Mouse (Mus musculus) v-Abl transformed pro-B cells (cell line): ENCODE results near the gene Cela2a.

ENCODE experiments used
- in situ Hi-C, 2 experiments: fragments of 400-800 bp; cut with MboI; formaldehyde crosslinking; loops; one replicate each; pipeline ENCODE4 v1.15.1; 2025; ENCODE audit not compliant: unreplicated experiment in 2 of 2

Gene Cela2a

DNA sequence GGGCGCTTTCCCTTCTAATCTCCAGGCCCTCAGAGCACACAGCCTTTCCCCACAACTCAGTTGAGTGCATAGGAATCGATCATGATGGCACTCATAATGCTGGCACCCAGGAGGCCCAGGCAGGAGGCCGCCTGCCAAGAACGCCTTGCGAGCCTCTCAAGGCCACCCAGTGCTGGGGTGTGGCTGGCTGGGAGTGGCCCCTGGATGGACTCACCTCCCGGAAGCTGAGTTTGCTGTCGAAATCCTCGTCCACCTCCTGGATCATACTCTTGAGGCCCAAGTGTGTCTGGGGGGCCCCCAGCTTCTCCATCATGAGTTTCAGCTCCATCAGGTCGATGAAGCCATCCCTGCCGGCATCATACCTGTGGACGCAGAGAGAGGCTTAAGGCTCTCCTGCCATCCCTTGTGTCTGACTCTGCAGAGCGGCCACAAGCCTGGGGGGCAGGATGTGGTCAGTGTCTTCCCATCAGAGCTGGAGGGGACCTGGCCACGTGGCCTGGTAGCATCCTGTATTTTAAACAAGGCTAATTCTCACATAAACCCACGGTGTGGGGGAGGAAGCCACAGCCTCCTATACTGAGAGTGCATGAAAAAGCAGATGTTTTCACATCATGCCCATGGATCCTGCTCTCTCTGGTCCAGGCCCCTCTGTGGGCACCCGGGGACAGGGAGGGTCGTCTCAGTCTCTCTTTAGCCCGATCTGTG, 35.8 kb upstream of the Cela2a start:
- in situ Hi-C loops = loop anchor here (25.0 kb wide), 3 partner anchors 1376 to 1551 kb away; partner anchors contain the start of genes Pramef8 (in 1 of the 2) and Pramel1 (in 1 of the 2)

DNA sequence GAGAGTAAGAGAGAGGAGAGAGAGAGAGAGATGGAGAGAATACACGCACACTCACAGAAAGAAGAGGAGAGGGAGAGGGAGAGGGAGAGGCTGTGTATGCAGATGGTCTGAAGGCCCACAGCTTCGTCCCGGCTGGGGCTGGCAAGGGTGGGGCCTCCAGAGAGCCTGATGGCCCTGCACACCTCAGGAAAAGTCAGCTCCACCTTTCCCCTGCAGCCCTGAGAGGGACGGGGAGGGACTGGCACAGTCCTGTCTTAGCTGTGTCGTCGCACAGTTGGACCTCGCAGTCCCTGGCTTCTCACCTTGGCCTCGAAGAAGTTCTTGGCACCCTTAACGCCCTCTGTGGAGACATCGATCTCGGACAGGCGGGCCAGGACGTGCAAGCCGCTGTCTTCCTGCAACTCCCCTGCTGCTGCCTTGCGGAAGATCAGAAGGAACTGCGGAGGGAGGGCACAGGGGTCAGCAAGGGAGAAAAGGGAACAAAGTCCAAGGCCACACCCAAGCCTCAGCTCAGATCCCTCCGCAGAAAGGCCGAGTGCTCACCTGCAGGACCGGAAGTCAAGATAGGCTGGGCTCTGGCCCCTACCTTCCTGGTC, 34.4 kb upstream of the Cela2a start:
- in situ Hi-C loops = loop anchor here (25.0 kb wide), 3 partner anchors 1377 to 1552 kb away; partner anchors contain the start of genes Pramef8 (in 1 of the 2) and Pramel1 (in 1 of the 2)

DNA sequence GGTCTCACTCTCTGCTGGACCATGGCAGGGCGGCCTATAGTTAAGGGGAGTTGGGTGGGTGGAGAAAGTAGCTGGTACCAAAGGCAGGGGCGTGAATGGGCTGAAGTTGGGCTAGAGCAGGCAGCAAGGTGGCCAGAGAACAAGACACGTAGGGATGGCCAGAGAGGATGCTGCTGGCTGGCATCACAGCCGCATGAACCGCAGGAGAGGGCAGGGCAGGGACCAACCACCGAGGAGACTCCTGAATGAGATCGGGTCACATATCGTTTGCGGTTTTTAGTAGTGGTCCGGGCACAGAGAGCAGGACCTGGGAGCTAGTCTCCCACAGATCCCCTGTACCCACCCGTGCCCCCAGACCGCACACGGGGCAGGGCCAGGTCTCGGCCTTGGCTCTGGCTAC, 33.4 kb upstream of the Cela2a start:
- in situ Hi-C loops = loop anchor here (5.0 to 25.0 kb wide), 6 partner anchors 98 to 1553 kb away; partner anchors contain the start of genes Tmem82 (in 2 of the 2), Pramef8 (in 1 of the 2) and Pramel1 (in 1 of the 2)

DNA sequence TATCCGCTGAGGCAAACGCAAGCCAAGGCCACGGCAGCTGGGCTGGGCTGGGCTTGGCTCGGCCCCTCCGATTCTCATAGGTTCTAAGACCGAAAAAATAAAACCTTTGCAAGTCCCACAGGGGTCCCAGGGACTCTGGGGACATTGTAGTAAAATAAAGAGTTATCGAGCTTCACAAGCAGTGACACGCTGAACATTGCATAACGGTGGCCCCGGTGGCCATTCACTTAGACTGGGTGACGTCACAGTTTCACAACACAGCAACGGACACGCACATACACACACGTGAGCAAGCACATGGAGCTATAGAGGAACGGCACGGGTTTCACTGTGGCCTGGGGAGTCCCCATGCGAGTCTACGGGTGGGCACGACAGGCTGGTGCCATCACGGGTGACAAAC, 32.5 kb upstream of the Cela2a start:
- in situ Hi-C loops = loop anchor here (5.0 to 25.0 kb wide), 6 partner anchors 99 to 1554 kb away; partner anchors contain the start of genes Tmem82 (in 2 of the 2), Pramef8 (in 1 of the 2) and Pramel1 (in 1 of the 2)

DNA sequence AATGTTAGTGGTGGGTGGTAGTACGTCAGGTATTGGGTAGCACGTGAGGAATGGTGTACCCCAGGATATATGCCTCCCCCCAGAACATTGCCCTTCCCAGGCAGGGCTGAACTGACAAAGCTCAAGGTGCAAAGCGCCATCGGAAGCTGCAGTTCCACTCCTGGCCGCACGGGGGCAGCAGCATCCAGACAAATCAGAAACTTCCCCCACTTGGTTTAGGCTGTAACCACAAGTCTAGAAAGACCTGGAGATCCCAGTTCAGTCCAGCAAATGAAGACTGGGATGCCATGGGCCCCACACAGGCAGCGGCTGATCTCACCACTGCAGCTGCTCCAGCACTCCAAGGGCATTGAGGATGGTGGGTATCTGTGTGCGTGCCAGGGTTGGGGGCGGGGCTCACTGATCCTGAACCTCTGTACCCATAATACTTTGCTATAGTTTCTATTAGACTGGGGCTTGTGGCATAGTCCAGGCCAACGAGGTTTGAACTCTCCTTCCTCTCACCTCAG, 31.5 kb upstream of the Cela2a start:
- in situ Hi-C loops = loop anchor here (5.0 to 25.0 kb wide), 6 partner anchors 100 to 1555 kb away; partner anchors contain the start of genes Tmem82 (in 2 of the 2), Pramef8 (in 1 of the 2) and Pramel1 (in 1 of the 2)

DNA sequence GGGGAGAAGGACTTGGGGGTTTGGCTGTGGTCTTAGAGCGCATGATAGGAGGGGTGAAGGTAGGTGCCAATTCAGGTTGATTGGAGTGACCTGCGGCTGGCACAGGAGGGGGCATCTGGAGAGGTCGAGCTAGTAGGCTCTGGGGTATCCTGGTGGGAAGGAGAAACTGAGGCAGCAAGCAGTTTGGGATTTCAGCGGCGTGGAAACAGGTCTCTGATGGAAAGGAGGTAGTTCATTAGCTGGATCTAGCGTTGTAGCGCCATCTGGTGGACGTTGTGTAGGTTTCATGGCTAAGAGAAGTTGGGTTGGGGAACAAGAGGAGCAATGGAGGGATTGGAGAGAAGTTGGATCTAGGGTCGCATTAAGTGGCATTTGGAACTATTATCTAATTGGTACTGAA, 27.5 kb upstream of the Cela2a start:
- in situ Hi-C loops = loop anchor here (10.0 to 25.0 kb wide), 4 partner anchors 1381 to 1559 kb away; partner anchors contain the start of genes Pramef8 (in 1 of the 2) and Pramel1 (in 1 of the 2)

DNA sequence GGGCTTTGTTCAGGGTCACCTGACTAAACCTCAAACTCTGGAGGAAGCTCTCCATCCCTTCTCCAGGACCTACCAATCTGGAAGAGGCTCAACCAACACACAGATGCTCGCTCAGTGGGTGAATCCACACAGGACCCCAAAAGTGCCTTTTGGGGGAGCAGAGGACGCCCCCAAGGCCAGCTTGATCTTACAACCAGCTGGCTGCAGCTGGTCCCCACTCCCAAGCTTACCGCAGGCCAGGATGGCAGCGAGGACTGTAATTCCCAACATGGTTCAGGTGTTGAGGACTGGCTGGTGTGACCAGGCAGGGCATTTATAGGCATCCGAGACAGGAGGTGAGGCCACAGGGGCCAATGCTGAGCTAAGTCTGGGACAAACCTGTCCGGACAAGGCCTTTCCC, 20.0 kb upstream of the Cela2a start, which contains the start of gene Ctrc:
Gene Ctrc, minus strand, starts transcription at position 361 of the 400 bp plus-strand sequence.
- in situ Hi-C loops = loop anchor here in 1 of 2 experiments (25.0 kb wide), 1 partner anchor 434 kb away; the partner anchor contains the start of genes Clcnkb and Hspb7

DNA sequence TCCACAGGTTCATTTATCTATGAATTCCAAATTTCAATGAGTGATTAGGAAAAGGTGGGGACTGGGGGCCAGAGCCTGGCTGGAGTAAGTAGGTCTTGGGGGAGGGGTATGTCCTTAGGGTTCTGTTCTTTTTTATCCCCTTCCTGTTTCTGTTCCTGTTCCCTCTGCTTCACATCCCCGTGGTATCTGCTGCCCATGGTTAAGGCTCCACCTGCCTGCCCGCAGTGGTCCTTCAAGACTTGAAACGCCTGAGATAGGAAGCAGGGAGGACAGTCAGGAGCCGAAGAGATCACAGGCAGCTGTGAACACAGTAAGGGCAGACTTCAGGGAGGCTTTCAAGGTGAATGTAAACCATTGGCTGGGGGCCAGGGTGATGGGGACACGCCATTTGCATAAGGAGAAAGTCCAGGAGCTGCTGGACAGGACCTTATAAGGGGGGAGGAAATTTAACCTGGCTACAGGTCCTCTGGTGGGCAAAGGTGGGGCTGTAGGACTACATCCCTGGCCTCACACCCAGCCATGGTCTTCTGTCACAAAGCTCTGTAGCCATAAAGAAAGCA, 8.7 kb upstream of the Cela2a start:
- in situ Hi-C loops = loop anchor here in 1 of 2 experiments (25.0 kb wide), 1 partner anchor 422 kb away; the partner anchor contains the start of genes Clcnkb and Hspb7

DNA sequence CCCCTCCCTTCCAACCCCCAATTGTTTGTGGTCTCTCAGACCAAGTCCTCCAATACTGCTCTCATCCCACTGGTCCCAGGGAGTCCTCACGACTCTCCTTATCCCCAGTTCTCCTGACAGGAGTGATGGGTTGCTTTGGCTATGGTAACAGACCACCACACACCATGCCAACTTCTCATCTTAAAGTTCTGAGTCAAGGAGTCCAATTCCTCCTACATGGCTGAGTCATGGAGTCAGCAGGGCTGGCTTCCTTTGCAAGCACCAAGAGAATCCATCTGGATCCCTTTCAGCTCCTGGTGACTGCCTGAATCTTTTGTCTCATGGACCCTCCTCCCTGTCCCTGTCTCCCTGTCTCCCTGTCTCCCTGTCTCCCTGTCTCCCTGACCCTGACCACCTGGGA, 8.0 kb upstream of the Cela2a start:
- in situ Hi-C loops = loop anchor here in 1 of 2 experiments (25.0 kb wide), 1 partner anchor 422 kb away; the partner anchor contains the start of genes Clcnkb and Hspb7

DNA sequence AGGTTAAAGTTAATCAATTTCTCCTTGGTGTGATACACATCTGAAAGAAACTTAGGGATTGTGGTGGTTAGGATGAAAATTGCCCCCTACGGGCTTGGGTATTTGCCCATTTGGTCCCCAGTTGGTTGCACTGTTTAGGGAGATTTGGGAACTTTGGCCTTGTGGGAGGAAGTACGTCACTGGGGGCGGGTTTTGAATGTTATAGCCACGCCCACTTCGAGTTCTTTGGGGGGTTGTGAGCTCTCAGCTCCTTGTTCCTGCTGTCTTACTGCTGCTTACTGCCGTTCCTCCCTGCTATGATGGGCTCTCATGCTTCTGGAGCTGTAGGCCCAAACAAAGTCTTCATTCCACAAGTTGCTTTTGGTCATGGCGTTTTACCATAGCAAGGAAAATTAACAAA, 5.4 kb upstream of the Cela2a start:
- in situ Hi-C loops = loop anchor here in 1 of 2 experiments (25.0 kb wide), 1 partner anchor 419 kb away; the partner anchor contains the start of genes Clcnkb and Hspb7

DNA sequence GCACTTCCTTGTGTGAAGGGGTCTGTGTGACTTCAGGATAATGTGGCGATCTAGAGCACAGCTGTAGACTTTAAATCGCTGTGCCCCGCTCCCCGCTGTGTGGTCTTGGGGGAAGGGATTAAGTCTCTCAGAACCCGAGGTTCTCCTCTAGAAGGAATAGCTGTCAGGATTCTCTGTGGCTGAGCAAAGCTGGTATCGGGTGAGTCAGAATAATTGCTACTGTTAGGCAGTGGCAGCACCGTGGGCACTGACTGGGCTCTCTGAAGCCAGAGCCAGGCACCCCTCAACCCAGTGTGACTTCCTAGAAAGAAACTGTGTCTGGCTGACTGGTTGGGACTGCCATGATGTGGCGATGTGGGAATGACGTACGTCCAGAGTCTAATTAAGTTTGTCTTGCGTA, 4.4 kb upstream of the Cela2a start:
- in situ Hi-C loops = loop anchor here in 1 of 2 experiments (25.0 kb wide), 1 partner anchor 418 kb away; the partner anchor contains the start of genes Clcnkb and Hspb7

DNA sequence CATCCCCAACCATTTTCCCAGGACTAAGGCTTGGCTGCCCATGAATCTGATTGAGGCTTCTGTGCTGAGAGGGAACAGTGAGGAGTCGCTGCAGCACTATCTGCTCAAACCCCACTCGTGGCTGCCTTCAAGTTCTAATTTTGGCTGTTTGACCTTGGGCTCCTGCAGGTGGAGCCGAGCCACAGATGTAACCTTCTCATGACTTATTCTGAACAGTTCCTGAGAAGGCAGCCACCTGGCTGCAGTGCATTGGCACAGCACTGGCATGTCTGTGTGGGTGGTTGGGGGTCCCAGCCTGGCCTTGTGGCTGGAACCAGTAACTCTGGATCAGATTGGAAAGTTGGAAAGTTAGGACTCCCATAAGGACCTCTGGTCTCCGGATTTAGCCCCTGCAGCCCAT, 2.2 kb upstream of the Cela2a start:
- in situ Hi-C loops = loop anchor here in 1 of 2 experiments (25.0 kb wide), 1 partner anchor 416 kb away; the partner anchor contains the start of genes Clcnkb and Hspb7

DNA sequence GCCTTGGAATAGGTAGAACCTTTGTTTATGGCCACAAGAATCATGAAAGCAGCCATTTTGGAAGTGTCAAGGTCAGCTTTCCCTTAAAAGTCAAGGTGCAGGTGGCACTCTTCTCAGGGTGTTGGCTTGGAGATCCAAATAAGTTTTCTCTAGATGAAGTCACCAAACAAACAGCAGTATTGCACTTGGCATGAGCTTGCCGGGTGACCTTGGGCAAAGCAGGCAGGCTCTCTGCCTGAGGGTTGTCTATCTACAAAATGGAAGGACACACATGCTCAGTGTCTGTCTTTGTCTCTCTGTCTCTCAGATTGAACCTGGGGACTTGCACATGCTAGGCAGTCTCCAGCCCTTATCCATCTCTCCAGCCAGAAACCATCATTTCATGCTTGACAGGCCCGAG, 1.4 kb upstream of the Cela2a start:
- in situ Hi-C loops = loop anchor here in 1 of 2 experiments (25.0 kb wide), 1 partner anchor 415 kb away; the partner anchor contains the start of genes Clcnkb and Hspb7

DNA sequence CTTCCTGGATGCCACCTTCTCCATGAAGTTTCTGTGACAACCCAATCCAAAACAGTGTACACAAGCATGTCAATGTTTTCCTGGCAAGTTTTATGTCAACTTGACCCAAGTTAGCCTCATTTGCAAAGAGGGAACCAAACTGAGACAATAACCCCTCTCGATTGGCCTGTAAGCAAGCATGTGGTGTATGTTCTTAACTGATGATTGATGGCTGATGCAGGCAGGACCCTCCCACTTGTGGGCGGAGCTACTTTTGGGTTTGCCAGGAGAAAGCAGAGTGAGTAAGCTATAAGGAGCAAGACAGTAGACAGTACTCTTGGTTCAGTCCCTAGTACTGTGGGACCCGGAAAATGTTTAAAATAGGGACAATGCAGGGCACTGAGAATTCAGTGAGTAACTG, 3.0 kb downstream of the Cela2a start:
- in situ Hi-C loops = no loop called here

DNA sequence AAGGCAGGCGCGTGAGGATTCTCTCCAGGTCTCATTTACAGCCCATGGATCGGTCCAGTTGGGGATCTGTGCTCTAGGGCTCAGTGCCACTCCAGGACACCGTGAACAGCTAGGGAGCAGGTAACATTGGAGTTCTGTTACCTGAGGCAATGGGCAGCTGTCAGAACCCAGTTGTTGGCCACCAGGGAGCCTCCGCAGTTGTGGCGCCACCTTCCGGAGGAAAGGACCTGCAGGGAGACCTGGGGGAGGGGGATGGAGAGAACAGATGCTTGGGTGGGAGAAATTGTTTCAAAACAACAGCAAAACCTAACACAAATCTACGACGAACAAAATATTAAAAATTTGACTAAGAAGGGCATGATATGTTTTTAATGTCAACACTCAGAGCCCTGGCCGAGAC, 3.9 kb downstream of the Cela2a start:
- in situ Hi-C loops = no loop called here

DNA sequence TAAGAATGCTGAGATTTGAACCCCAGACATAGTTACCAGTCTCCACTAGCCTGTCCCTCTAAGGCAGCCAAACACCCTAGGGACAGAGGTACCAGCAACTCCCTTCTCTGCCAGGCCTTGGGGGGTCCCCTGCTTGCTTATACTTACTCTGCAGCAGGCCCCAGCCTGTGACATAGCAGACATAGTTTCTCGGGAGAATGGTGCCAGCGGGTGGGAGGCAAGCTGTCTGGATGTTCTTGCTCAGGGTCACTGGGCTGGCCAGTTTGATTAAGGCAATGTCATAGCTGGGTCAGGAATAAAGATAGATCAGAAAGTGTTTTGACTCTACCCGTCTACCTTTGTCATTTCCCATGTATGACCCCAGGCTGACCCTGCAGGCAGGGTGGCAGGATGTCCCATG, 4.8 kb downstream of the Cela2a start:
- in situ Hi-C loops = no loop called here

DNA sequence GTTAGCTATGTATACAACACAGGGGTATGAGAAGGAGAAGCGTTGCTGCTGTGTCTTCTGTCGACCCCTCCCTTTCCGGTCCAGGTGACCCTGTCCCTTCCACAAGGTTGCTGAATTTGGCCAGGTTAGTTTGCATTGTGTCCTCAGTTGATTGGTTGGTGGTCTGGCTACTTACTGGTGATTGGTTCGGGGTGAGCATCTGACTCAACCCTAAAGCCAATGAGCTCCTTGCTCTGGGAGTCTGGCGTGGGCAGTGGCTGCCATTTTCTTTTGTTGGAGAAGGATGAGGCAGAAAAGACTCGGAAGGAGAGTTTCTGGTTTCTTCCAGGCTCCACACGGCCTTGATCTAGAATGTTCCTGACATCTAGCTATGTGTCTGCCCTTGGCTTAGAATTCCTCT, 6.6 kb downstream of the Cela2a start:
- in situ Hi-C loops = no loop called here

DNA sequence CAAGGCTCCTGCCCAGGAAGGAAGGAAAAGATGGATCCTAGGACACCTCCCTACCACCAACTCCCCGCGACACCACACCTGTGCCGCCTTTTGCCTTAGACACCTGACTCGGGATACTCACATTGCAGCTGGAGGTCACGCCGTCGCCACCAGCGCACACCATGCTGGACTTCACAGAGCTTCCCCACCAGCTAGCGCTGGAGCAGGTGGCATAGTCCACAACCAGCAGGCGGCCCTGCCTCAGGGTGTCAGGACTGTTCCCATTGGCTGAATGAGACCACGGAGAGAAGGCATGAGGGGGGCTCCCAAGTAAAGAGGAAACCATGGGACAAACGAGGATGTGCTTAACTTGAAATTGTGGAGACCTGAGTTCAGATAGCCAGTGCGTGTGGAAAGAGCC, 7.1 kb downstream of the Cela2a start:
- in situ Hi-C loops = no loop called here

DNA sequence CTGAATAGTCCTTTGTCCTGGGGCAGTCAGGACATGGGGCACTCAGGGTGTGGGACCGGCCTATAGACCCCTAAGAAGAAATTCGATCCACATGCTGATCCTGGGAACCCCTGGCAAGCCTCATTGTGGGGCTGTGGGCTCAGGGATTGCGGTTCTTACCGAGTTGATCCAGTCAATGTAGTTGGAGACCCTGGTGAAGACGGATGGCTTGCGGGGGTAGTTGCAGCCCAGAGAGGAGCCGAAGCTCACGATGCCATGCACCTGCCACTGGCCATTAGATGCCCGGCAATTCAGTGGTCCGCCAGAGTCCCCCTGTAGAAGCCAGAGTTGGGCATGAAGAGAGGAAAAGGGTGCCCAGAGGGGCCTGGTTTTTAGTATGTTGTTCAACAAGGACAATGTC, 8.3 kb downstream of the Cela2a start:
- in situ Hi-C loops = no loop called here
